Mouse (Mus musculus) layer of hippocampus, adult 11-12 months (tissue): Measurements from ENCODE around the gene Syt2.

Experiments used
- DNase-seq: peaks from one replicate; pipeline ENCODE4 v3.0.0; 2022; ENCODE audit warnings: low spot score

The Syt2 gene

GRCm38 (mm10) chr1:134747236-134748174, 101.0 kb downstream of the Syt2 start:
- DNase-seq: no peak

- DNase-seq: no peak
These were observed 103.4 kb downstream of the Syt2 start for GRCm38 (mm10) chr1:134749889-134750288.

GRCm38 (mm10) chr1:134752447-134752846, 106.0 kb downstream of the Syt2 start:
- no peak for DNase-seq

- DNase-seq: no peak
These were observed 107.5 kb downstream of the Syt2 start for GRCm38 (mm10) chr1:134753751-134754630.

- DNase-seq: no peak
These were observed 108.3 kb downstream of the Syt2 start for GRCm38 (mm10) chr1:134754818-134755217.

- DNase-seq: no peak
These were observed 109.2 kb downstream of the Syt2 start for GRCm38 (mm10) chr1:134755548-134756189.

- no peak for DNase-seq
These were observed 109.9 kb downstream of the Syt2 start for GRCm38 (mm10) chr1:134756190-134756873.

GRCm38 (mm10) chr1:134757230-134757629, 110.8 kb downstream of the Syt2 start:
- DNase-seq: no peak

GRCm38 (mm10) chr1:134759133-134759532, 112.7 kb downstream of the Syt2 start:
- no peak for DNase-seq

GRCm38 (mm10) chr1:134760642-134761041, 114.2 kb downstream of the Syt2 start:
- DNase-seq: no peak

- DNase-seq: no peak
These were observed 115.1 kb downstream of the Syt2 start for GRCm38 (mm10) chr1:134761534-134761933.

- no peak for DNase-seq
These were observed 116.8 kb downstream of the Syt2 start for GRCm38 (mm10) chr1:134763250-134763649.

- DNase-seq: no peak
These were observed 117.4 kb downstream of the Syt2 start for GRCm38 (mm10) chr1:134763776-134764438.

GRCm38 (mm10) chr1:134764831-134765458, 118.5 kb downstream of the Syt2 start:
- no peak for DNase-seq

- no peak for DNase-seq
These were observed 120.0 kb downstream of the Syt2 start for GRCm38 (mm10) chr1:134766448-134766847.

- DNase-seq: no peak
These were observed 123.8 kb downstream of the Syt2 start for GRCm38 (mm10) chr1:134770312-134770711.

- no peak for DNase-seq
These were observed 124.9 kb downstream of the Syt2 start for GRCm38 (mm10) chr1:134771353-134771752.

GRCm38 (mm10) chr1:134771999-134772398, 125.5 kb downstream of the Syt2 start:
- no peak for DNase-seq

- DNase-seq: no peak
These were observed 126.3 kb downstream of the Syt2 start for GRCm38 (mm10) chr1:134772821-134773220.

GRCm38 (mm10) chr1:134773256-134773655, 126.8 kb downstream of the Syt2 start:
- DNase-seq: no peak

- DNase-seq: no peak
These were observed 127.8 kb downstream of the Syt2 start for GRCm38 (mm10) chr1:134774247-134774646.
